Mouse (Mus musculus) stomach, embryonic 14.5 days (tissue): ENCODE measurements at regions not wholly inside any gene's neighbourhood (a gene's known extent, or its start where the extent isn't known, plus 50 kb on each side); places are given as distances from the start of the nearest gene placed in this dataset.

ENCODE experiments used
- ATAC-seq: fragments of 200-750 bp; cut with Nextera tagmentation; 2 replicates; pipeline ENCODE4 v1.8.0; 2017; ENCODE audit warnings: low read depth, moderate TSS enrichment; ENCODE audit not compliant: insufficient number of reproducible peaks, insufficient read depth, low FRiP score
- H3K27ac ChIP-seq: fragments of 300-500 bp; sonication (generic); 2 replicates; pipeline ENCODE4 v1.5.1; 2014; ENCODE audit warnings: mild to moderate bottlenecking, low read length, moderate library complexity, mixed read lengths
- H3K27me3 ChIP-seq: fragments of 300-500 bp; sonication (generic); 2 replicates; pipeline ENCODE4 v1.6.1; 2014; ENCODE audit warnings: low read length, control low read depth, mixed read lengths; ENCODE audit not compliant: control insufficient read depth, insufficient read depth
- H3K36me3 ChIP-seq: fragments of 300-500 bp; sonication (generic); 2 replicates; pipeline ENCODE4 v1.6.1; 2014; ENCODE audit warnings: mild to moderate bottlenecking, control low read depth, low read length, moderate library complexity, mixed read lengths; ENCODE audit not compliant: control insufficient read depth, insufficient read depth
- H3K4me1 ChIP-seq: fragments of 300-500 bp; sonication (generic); 2 replicates; pipeline ENCODE4 v1.6.1; 2014; ENCODE audit warnings: low read length, control low read depth, mixed read lengths; ENCODE audit not compliant: control insufficient read depth, insufficient read depth
- H3K4me2 ChIP-seq: fragments of 300-500 bp; sonication (generic); replicated peaks from 2 replicates; pipeline ENCODE4 v1.6.1; 2014; ENCODE audit warnings: low read depth, low read length, control low read depth
- H3K4me3 ChIP-seq: fragments of 300-500 bp; sonication (generic); 2 replicates; pipeline ENCODE4 v1.5.1; 2014; ENCODE audit warnings: low read depth, low read length, control low read depth
- H3K9ac ChIP-seq: fragments of 300-500 bp; sonication (generic); replicated peaks from 2 replicates; pipeline ENCODE4 v1.6.1; 2014; ENCODE audit warnings: low read depth, mild to moderate bottlenecking, control low read depth, low read length, moderate library complexity, mixed read lengths
- H3K9me3 ChIP-seq: fragments of 300-500 bp; sonication (generic); 2 replicates; pipeline ENCODE4 v1.6.1; 2016; ENCODE audit warnings: low read depth, low read length, control low read depth; ENCODE audit not compliant: control insufficient read depth
- WGBS: fragments of 180-500 bp; shearing (Covaris S2); extraction: QIAGEN DNeasy Blood & Tissue Kit; methylation state at CpG from one replicate; pipeline ENCODE4 v1.1.7; 2014; 5-methylcytosine and 5-hydroxymethylcytosine counted together

DNA sequence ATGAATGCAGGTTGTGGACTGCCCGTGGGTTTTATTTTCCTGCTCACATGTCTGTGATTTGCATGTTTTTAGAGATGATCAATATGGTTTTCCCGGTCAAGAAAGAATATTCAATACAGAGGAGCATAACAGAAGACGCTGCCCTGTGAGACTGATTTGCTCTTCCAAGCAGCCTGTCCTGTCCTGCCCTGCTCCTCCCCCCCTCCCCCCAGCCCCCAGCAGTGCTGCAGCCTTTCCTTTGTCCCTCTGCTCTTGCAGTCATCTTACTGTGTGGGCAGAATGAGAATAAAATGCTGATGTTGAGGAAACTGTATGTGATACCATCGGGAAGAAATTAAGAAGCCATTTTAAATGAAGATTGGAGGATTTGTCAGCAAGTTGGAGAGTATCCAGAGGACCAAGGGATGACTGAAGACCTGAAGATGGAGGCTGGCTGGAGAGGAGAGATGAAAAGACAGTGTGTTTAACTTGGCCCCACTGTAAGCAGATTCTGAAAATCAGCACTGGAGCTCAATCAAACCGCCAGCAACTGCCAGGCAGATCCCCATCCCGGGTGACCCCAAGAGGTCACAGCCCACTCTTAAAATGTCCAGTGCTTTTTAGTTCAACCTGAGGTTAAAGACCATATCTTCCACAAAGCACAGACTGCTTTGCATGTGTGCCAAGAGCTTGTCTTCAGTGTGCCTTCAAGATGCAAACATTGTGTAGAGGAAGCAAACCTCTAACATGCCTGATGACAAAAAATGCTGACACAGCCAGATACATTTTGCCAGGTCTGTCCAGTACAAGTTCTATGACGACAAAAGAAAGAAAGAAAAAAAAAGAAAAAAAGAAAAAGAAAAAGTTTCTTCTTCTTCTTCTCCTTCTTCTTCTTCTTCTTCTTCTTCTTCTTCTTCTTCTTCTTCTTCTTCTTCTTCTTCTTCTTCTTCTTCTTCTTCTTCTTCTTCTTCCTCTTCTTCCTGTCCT, 109.7 kb upstream of the Inhba start:
- H3K27ac ChIP-seq, result no peak overlapping the region
- no peaks in the 10 kb centered on the region for H3K27me3 ChIP-seq
- H3K36me3 ChIP-seq, result no peaks in the 10 kb centered on the region
- no peak overlapping the region for H3K4me2 ChIP-seq
- H3K9ac ChIP-seq, result no peak overlapping the region
- WGBS, result 32% methylated on average over 7 of the region's 7 CpGs
- H3K4me3 ChIP-seq, result no peak overlapping the region
- no peaks in the 10 kb centered on the region for H3K4me1 ChIP-seq
- no peaks in the 10 kb centered on the region for H3K9me3 ChIP-seq
- no peak for ATAC-seq

DNA sequence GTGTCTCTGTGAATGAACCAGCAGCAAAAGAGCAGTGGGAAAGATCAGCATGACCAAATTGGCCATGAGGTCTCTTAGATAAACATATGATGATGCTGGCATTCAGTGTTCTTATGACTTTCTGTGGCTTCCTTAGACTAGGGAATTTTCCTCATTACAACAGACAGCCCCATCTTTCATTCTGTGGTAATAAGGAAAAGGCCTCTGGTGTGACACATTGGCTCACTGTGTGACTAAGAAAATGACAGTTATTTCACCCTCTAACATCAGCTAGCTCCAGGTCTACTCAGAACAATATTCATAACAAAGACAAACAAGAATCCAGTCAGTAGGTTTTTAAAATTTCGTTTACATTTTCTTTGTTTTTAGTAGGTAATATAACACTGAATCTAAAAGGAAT, 103.8 kb upstream of the Inhba start:
- H3K27ac ChIP-seq, result no peak overlapping the region
- H3K9me3 ChIP-seq, result no peaks in the 10 kb centered on the region
- H3K4me1 ChIP-seq, result no peaks in the 10 kb centered on the region
- H3K4me2 ChIP-seq, result no peak overlapping the region
- H3K9ac ChIP-seq, result no peak overlapping the region
- no peaks in the 10 kb centered on the region for H3K36me3 ChIP-seq
- WGBS, result 52% methylated on average over 1 of the region's 1 CpGs
- H3K27me3 ChIP-seq, result no peaks in the 10 kb centered on the region
- ATAC-seq, result no peak
- H3K4me3 ChIP-seq, result no peak overlapping the region

DNA sequence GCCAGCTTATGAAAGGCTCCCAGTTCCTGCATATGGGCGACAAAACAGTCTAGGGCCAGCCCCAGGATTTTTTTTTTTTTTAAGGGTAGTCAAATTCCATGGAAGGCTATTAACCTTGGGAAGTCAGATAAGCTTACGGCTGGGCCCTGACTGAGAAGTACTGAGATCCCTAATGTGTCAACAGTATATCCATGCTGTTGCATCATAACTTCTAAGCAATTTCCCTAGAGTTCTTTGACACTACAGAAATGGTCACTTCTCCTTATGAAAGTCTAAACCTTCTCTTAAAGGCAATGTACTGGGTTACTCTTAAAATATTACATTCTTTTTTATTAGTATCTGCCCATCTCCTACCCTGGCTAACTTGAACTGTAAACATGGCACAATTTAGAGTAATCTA, 101.1 kb upstream of the Inhba start:
- 57% methylated on average over 2 of the region's 2 CpGs for WGBS
- Histone ChIP-seq H3K27ac (no peak overlapping the region), H3K27me3 (no peaks in the 10 kb centered on the region), H3K36me3 (no peaks in the 10 kb centered on the region), H3K4me3 (no peak overlapping the region), H3K9ac (no peak overlapping the region), H3K4me2 (no peak overlapping the region), H3K9me3 (no peaks in the 10 kb centered on the region), H3K4me1 (no peaks in the 10 kb centered on the region)
- ATAC-seq, result no peak

DNA sequence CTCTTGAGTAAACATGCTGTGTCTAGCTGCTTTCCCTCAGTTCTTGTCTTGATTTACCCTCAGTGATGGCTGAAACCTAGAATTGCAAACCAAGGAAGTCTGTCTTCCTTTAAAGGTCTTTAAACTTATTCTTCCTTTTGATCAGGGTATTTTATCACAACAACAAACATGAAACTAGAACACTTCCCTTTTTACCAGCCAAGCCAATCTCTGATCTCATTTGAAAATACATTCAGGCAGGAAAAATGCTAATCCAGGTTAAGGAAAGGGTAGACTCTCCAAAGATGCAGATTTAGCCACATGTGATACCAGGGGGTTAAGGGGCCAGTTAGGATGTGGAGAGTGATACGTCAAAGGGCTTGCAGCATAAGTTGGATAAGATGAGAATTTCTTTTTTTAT, 100.4 kb upstream of the Inhba start:
- Histone ChIP-seq H3K9me3 (no peaks in the 10 kb centered on the region), H3K27ac (no peak overlapping the region), H3K36me3 (no peaks in the 10 kb centered on the region), H3K4me2 (no peak overlapping the region), H3K9ac (no peak overlapping the region), H3K27me3 (no peaks in the 10 kb centered on the region), H3K4me1 (no peaks in the 10 kb centered on the region), H3K4me3 (no peak overlapping the region)
- no peak for ATAC-seq
- WGBS, result 88% methylated on average over 1 of the region's 1 CpGs

GRCm38 (mm10) chr13:15914270-15914669, 97.4 kb upstream of the Inhba start:
- no peak for ATAC-seq
- no peaks in the 10 kb centered on the region for H3K27me3 ChIP-seq
- no peak overlapping the region for H3K4me2 ChIP-seq
- no peaks in the 10 kb centered on the region for H3K9me3 ChIP-seq
- no peaks in the 10 kb centered on the region for H3K4me1 ChIP-seq
- H3K9ac ChIP-seq, result no peak overlapping the region
- no peak overlapping the region for H3K27ac ChIP-seq
- no peak overlapping the region for H3K4me3 ChIP-seq
- no peaks in the 10 kb centered on the region for H3K36me3 ChIP-seq
- 100% methylated on average over 1 of the region's 1 CpGs for WGBS

DNA sequence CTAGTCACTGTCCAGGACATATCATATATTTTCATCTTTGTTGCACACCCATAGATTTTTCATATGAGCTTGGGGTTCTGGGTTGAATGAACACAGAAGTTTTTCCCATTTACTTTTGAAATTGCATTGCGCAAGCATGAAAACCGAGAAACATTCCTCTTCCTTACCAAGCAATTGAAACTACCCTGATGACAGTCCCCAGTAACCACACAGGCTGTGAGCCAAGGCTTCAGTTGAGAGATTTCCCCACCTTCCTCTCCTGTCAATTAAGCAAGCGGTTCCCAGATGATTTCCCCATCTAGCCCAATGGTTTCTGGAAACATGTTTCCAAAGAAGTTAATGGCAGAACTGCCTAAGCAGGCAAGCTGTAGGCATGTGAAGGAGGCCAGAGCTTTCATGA, 81.8 kb upstream of the Inhba start:
- Histone ChIP-seq H3K27me3 (no peaks in the 10 kb centered on the region), H3K9me3 (no peaks in the 10 kb centered on the region), H3K9ac (no peak overlapping the region), H3K27ac (no peak overlapping the region), H3K4me2 (no peak overlapping the region), H3K4me1 (no peaks in the 10 kb centered on the region), H3K36me3 (no peaks in the 10 kb centered on the region), H3K4me3 (no peak overlapping the region)
- ATAC-seq, result no peak
- WGBS, result 95% methylated on average over 3 of the region's 3 CpGs

GRCm38 (mm10) chr13:15931553-15932162, 80.0 kb upstream of the Inhba start:
- no peak overlapping the region for H3K4me3 ChIP-seq
- 41% methylated on average over 5 of the region's 5 CpGs for WGBS
- H3K27me3 ChIP-seq, result no peaks in the 10 kb centered on the region
- H3K9ac ChIP-seq, result no peak overlapping the region
- H3K9me3 ChIP-seq, result no peaks in the 10 kb centered on the region
- no peak overlapping the region for H3K27ac ChIP-seq
- no peak overlapping the region for H3K4me2 ChIP-seq
- no peak for ATAC-seq
- no peaks in the 10 kb centered on the region for H3K36me3 ChIP-seq
- no peaks in the 10 kb centered on the region for H3K4me1 ChIP-seq

DNA sequence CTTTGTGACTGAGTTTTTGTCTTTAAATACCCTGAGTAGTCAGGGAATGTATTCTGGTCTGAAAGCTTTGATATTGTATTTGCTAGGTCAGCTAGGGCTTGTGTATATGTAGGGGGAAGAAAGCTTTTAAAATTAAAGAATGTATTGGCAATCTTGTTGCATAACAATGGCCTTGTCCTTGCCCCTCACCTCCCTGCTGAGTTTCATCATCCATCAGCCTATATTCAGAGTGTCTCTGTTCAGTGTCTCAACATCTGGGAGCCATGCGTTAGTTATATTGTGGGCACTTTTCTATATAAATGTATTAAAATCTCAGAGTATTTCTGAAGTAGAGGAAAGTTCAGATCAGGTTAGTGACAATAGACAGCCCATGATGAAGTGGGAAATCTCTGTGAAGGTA, 76.0 kb upstream of the Inhba start:
- H3K4me1 ChIP-seq, result no peaks in the 10 kb centered on the region
- 83% methylated on average over 1 of the region's 1 CpGs for WGBS
- H3K4me2 ChIP-seq, result no peak overlapping the region
- H3K4me3 ChIP-seq, result no peak overlapping the region
- H3K9me3 ChIP-seq, result no peaks in the 10 kb centered on the region
- no peak for ATAC-seq
- no peak overlapping the region for H3K9ac ChIP-seq
- H3K27me3 ChIP-seq, result no peaks in the 10 kb centered on the region
- no peak overlapping the region for H3K27ac ChIP-seq
- H3K36me3 ChIP-seq, result no peaks in the 10 kb centered on the region
